Mouse (Mus musculus) heart, embryonic 16.5 days (tissue): ENCODE data around the gene Wnt6. TPM values are rescaled to one million over a fixed set of nuclear protein-coding genes. Genes with fewer than 3 reads are reported as not detected.

Experiments
- ATAC-seq: fragments of 200-750 bp; cut with Nextera tagmentation; replicated peaks from 2 replicates; pipeline ENCODE4 v1.8.0; 2017; ENCODE audit warnings: moderate number of reproducible peaks; ENCODE audit not compliant: insufficient read depth, low FRiP score; ENCODE audit errors: extremely low read depth
- H3K27ac ChIP-seq: fragments of 300-500 bp; sonication (generic); 2 replicates; pipeline ENCODE4 v1.5.1; 2014; ENCODE audit warnings: mild to moderate bottlenecking, low read length, control low read depth, moderate library complexity
- H3K27me3 ChIP-seq: fragments of 300-500 bp; sonication (generic); 2 replicates; pipeline ENCODE4 v1.6.1; 2014; ENCODE audit warnings: low read length, mixed read lengths; ENCODE audit not compliant: control insufficient read depth, insufficient read depth
- H3K36me3 ChIP-seq: fragments of 300-500 bp; sonication (generic); 2 replicates; pipeline ENCODE4 v1.6.1; 2014; ENCODE audit not compliant: control insufficient read depth, insufficient read depth
- H3K4me1 ChIP-seq: fragments of 300-500 bp; sonication (generic); 2 replicates; pipeline ENCODE4 v1.6.1; 2014; ENCODE audit warnings: low read length, mixed read lengths; ENCODE audit not compliant: control insufficient read depth, insufficient read depth
- H3K4me2 ChIP-seq: fragments of 300-500 bp; sonication (generic); 2 replicates; pipeline ENCODE4 v1.6.1; 2014; ENCODE audit warnings: low read depth, mild to moderate bottlenecking, control low read depth, low read length
- H3K4me3 ChIP-seq: fragments of 300-500 bp; sonication (generic); 2 replicates; pipeline ENCODE4 v1.5.1; 2014; ENCODE audit warnings: mild to moderate bottlenecking, control low read depth, low read length
- H3K9ac ChIP-seq: fragments of 300-500 bp; sonication (generic); 2 replicates; pipeline ENCODE4 v1.6.1; 2014; ENCODE audit warnings: low read length, control low read depth
- H3K9me3 ChIP-seq: fragments of 300-500 bp; sonication (generic); replicated peaks from 2 replicates; pipeline ENCODE4 v1.6.1; 2016; ENCODE audit warnings: low read length; ENCODE audit not compliant: control insufficient read depth
- WGBS: fragments of 180-500 bp; shearing (Covaris S2); extraction: QIAGEN DNeasy Blood & Tissue Kit; methylation state at CpG from one replicate; pipeline ENCODE4 v1.1.7; 2014; 5-methylcytosine and 5-hydroxymethylcytosine counted together
- polyA plus RNA-seq: library from polyadenylated mRNA; unstranded; fragments of >200 nt; fragmentation: Nextera tagmentation; extraction: Ambion mirVana; gene quantifications from 2 replicates; pipeline ENCODE4 v1.2.1, GENCODE M21; 2015

The Wnt6 gene
- polyA plus RNA-seq, 1 experiment from 2014 or later, result 0.71 TPM

DNA sequence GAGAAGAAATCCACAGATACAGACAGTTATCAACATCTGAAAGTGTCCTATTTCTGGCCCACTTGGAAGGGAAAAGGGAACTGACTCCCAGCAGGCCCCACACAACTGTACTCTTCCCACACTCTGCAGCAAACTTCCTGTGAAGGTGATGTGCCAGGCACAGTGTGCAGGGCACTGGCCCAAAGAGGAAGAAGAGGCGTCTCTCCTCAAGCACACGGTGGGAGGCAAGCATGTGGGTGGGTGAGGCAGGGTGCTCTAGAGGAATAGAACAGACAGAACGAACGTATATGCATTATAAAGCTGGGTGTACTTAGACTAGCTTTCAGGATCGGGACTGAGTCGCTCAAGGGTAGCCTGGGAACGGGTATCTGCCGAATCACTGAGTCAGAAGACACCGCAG lies 58.4 kb downstream of the Wnt6 start:
- no peak overlapping the region for H3K27ac ChIP-seq
- no peaks in the 10 kb centered on the region for H3K36me3 ChIP-seq
- WGBS, result 61% methylated on average over 9 of the region's 9 CpGs
- H3K4me2 ChIP-seq, result no peak overlapping the region
- H3K4me3 ChIP-seq, result no peak overlapping the region
- ATAC-seq, result no peak
- H3K9ac ChIP-seq, result no peak overlapping the region
- H3K4me1 ChIP-seq, result no peaks in the 10 kb centered on the region
- H3K27me3 ChIP-seq, result peaks cover 2% of the 10 kb centered on the region; the same call in 1 of the 2 replicates
- no peaks in the 10 kb centered on the region for H3K9me3 ChIP-seq

DNA sequence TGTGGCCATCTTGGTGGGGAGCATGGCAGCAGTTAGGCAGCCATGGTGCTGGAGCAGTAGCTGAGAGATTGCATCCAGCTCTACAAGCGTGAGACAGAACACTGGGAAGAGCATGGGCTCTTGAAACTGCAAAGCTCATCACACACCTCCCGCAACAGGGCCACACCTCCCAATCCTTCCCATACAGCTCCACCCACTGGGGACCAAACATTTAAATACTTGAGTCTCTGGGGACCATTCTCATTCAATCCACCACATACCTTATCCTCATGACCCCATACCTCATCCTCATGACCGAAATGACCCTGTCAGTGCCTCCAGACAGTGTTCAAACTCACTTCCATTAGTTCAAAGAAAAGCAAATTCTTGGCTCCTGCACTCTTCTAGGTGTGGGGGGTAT lies 61.6 kb downstream of the Wnt6 start:
- Histone ChIP-seq H3K27me3 (peaks cover 2% of the 10 kb centered on the region; the same call in 1 of the 2 replicates), H3K4me1 (no peaks in the 10 kb centered on the region), H3K27ac (no peak overlapping the region), H3K4me2 (no peak overlapping the region), H3K9me3 (no peaks in the 10 kb centered on the region), H3K4me3 (no peak overlapping the region), H3K36me3 (no peaks in the 10 kb centered on the region), H3K9ac (no peak overlapping the region)
- ATAC-seq, result no peak
- 65% methylated on average over 3 of the region's 3 CpGs for WGBS

Other genes with a start within 250 kb of the Wnt6 start
- gene Plcd4, start 229.0 kb upstream of the Wnt6 start, polyA plus RNA-seq, result 0.20 and 0.68 TPM in 2 replicates
- 19.2 and 20.3 TPM in 2 replicates for gene Usp37, start 227.6 kb upstream of the Wnt6 start, polyA plus RNA-seq
- gene Zfp142, start 183.6 kb upstream of the Wnt6 start, polyA plus RNA-seq, result 5.0 TPM in 2 replicates
- gene Bcs1l, start 183.6 kb upstream of the Wnt6 start, polyA plus RNA-seq, result 22.6 and 25.2 TPM in 2 replicates
- 23.5 and 26.1 TPM in 2 replicates for gene Rnf25, start 170.5 kb upstream of the Wnt6 start, polyA plus RNA-seq
- gene Stk36, start 170.4 kb upstream of the Wnt6 start, polyA plus RNA-seq, result 3.1 and 3.9 TPM in 2 replicates
- 7.1 and 10.3 TPM in 2 replicates for gene Ttll4, start 110.1 kb upstream of the Wnt6 start, polyA plus RNA-seq
- gene Cyp27a1, start 58.3 kb upstream of the Wnt6 start, polyA plus RNA-seq, result 12.4 and 13.3 TPM in 2 replicates
- 4.6 and 5.7 TPM in 2 replicates for gene Prkag3, start 22.7 kb upstream of the Wnt6 start, polyA plus RNA-seq
- gene Wnt10a, start 19.6 kb downstream of the Wnt6 start, polyA plus RNA-seq, result 0.20 and 0.24 TPM in 2 replicates
- not detected in 2 replicates for gene Cdk5r2, start 83.0 kb downstream of the Wnt6 start, polyA plus RNA-seq
- gene Fev, start 113.5 kb downstream of the Wnt6 start, polyA plus RNA-seq, result 0.39 and 0.66 TPM in 2 replicates
- gene Cryba2, start 121.3 kb downstream of the Wnt6 start, polyA plus RNA-seq, result not detected in 2 replicates
- 0.18 and 0.36 TPM in 2 replicates for gene Cfap65, start 163.7 kb downstream of the Wnt6 start, polyA plus RNA-seq
- gene Ihh, start 179.8 kb downstream of the Wnt6 start, polyA plus RNA-seq, result 0.14 and 0.17 TPM in 2 replicates